Mouse (Mus musculus) MEL (cell line): ENCODE results near the gene Nipal4. TPM values are rescaled to one million over a fixed set of nuclear protein-coding genes. Genes with fewer than 3 reads are reported as not detected.

ENCODE experiments used
- DNase-seq: peaks from one replicate; pipeline ENCODE4 v3.0.0; 2011; ENCODE audit warnings: low read depth, low spot score
- H3K27ac ChIP-seq: 2 replicates; pipeline ENCODE4 v1.5.1; 2012; ENCODE audit warnings: low read depth, mild to moderate bottlenecking, control low read depth, low read length, moderate library complexity; ENCODE audit not compliant: control insufficient read depth
- H3K27me3 ChIP-seq, 2 experiments: fragments of 150-350 bp in 1 of 2; sonication (generic) in 1 of 2; 2 replicates each; pipeline ENCODE4 v1.6.1; 2012; ENCODE audit warnings: low read length in 2 of 2, mild to moderate bottlenecking in 2 of 2, improper control_type of control experiment in 1 of 2, moderate library complexity in 1 of 2; ENCODE audit not compliant: insufficient read depth in 2 of 2, control insufficient read depth in 1 of 2
- H3K36me3 ChIP-seq, 2 experiments: 2 replicates each; pipeline ENCODE4 v1.6.1; 2012 to 2014; ENCODE audit warnings: low read length in 2 of 2, improper control_type of control experiment in 1 of 2, inconsistent platforms in 1 of 2, mild to moderate bottlenecking in 1 of 2; ENCODE audit not compliant: insufficient read depth in 2 of 2, control insufficient read depth in 1 of 2
- H3K4me1 ChIP-seq, 2 experiments: fragments of 150-350 bp in 1 of 2; sonication (generic) in 1 of 2; 2 replicates each; pipeline ENCODE4 v1.6.1; 2012; ENCODE audit warnings: low read length in 2 of 2, improper control_type of control experiment in 1 of 2, mild to moderate bottlenecking in 1 of 2; ENCODE audit not compliant: insufficient read depth in 2 of 2, control insufficient read depth in 1 of 2
- H3K4me3 ChIP-seq, 2 experiments: fragments of 150-350 bp in 1 of 2; sonication (generic) in 1 of 2; 2 replicates each; pipeline ENCODE4 v1.5.1; 2012; ENCODE audit warnings: low read depth in 2 of 2, low read length in 2 of 2, mild to moderate bottlenecking in 2 of 2, moderate library complexity in 2 of 2, control low read depth in 1 of 2, improper control_type of control experiment in 1 of 2; ENCODE audit not compliant: control insufficient read depth in 1 of 2, insufficient read depth in 1 of 2
- H3K79me2 ChIP-seq: 2 replicates; pipeline ENCODE4 v1.6.1; 2012; ENCODE audit warnings: mild to moderate bottlenecking, low read length, moderate library complexity; ENCODE audit not compliant: control insufficient read depth, poor library complexity, insufficient read depth
- H3K9ac ChIP-seq: 2 replicates; pipeline ENCODE4 v1.6.1; 2012; ENCODE audit warnings: low read depth, mild to moderate bottlenecking, control low read depth, low read length, moderate library complexity; ENCODE audit not compliant: control insufficient read depth, poor library complexity, severe bottlenecking
- H3K9me3 ChIP-seq: fragments of 150-350 bp; sonication (generic); replicated peaks from 2 replicates; pipeline ENCODE4 v1.6.1; 2012; ENCODE audit warnings: mild to moderate bottlenecking, low read length, improper control_type of control experiment, moderate library complexity; ENCODE audit not compliant: insufficient read depth
- BHLHE40 ChIP-seq: IDR thresholded peaks from 2 replicates; pipeline ENCODE4 v1.6.1; 2012; ENCODE audit warnings: low read depth, mild to moderate bottlenecking, inconsistent platforms, low read length, improper control_type of control experiment, borderline replicate concordance
- CHD1 ChIP-seq: IDR thresholded peaks from 2 replicates; pipeline ENCODE4 v1.6.1; 2012; ENCODE audit warnings: low read depth, mild to moderate bottlenecking, inconsistent platforms, low read length, improper control_type of control experiment
- E2F4 ChIP-seq: IDR thresholded peaks from 2 replicates; pipeline ENCODE4 v1.6.1; 2011; ENCODE audit warnings: low read depth, low read length, improper control_type of control experiment, borderline replicate concordance
- GATA1 ChIP-seq: IDR thresholded peaks from 2 replicates; pipeline ENCODE4 v1.6.1; 2011; ENCODE audit warnings: low read depth, low read length, improper control_type of control experiment
- JUND ChIP-seq: IDR thresholded peaks from 2 replicates; pipeline ENCODE4 v1.6.1; 2011; ENCODE audit warnings: low read depth, mild to moderate bottlenecking, improper control_type of control experiment, low read length
- KAT2A ChIP-seq: conservative IDR thresholded peaks from 2 replicates; pipeline ENCODE4 v1.6.1; 2012; ENCODE audit warnings: low read depth, low read length, improper control_type of control experiment, inconsistent platforms
- MAX ChIP-seq: IDR thresholded peaks from 2 replicates; pipeline ENCODE4 v1.6.1; 2011; ENCODE audit warnings: low read length, improper control_type of control experiment
- MEF2A ChIP-seq: IDR thresholded peaks from 2 replicates; pipeline ENCODE4 v1.6.1; 2014; ENCODE audit warnings: low read depth, mild to moderate bottlenecking, inconsistent platforms, low read length, improper control_type of control experiment; ENCODE audit not compliant: poor library complexity, insufficient replicate concordance, severe bottlenecking; ENCODE audit errors: extremely low read depth
- POLR2AphosphoS5 ChIP-seq: IDR thresholded peaks from 2 replicates; pipeline ENCODE4 v1.6.1; 2012; ENCODE audit warnings: low read depth, borderline replicate concordance, mild to moderate bottlenecking, inconsistent platforms, low read length, moderate library complexity, mixed read lengths
- TBP ChIP-seq: IDR thresholded peaks from 2 replicates; pipeline ENCODE4 v1.8.0; 2011; ENCODE audit warnings: low read depth, low read length, improper control_type of control experiment
- TCF12 ChIP-seq: IDR thresholded peaks from 2 replicates; pipeline ENCODE4 v1.6.1; 2014; ENCODE audit warnings: low read depth, mild to moderate bottlenecking, inconsistent platforms, low read length, improper control_type of control experiment, moderate library complexity
- USF2 ChIP-seq, 2 experiments: IDR thresholded peaks; 2 replicates each; pipeline ENCODE4 v1.6.1; 2011 to 2012; ENCODE audit warnings: improper control_type of control experiment in 2 of 2, low read length in 2 of 2, borderline replicate concordance in 1 of 2, inconsistent platforms in 1 of 2, low read depth in 1 of 2, mild to moderate bottlenecking in 1 of 2; ENCODE audit not compliant: insufficient read depth in 1 of 2
- ZKSCAN1 ChIP-seq: IDR thresholded peaks from 2 replicates; pipeline ENCODE4 v1.6.1; 2012; ENCODE audit warnings: low read depth, mild to moderate bottlenecking, inconsistent platforms, low read length, improper control_type of control experiment, moderate library complexity
- polyA plus RNA-seq, 2 experiments: library from polyadenylated mRNA; stranded (reverse) in 1 of 2; unstranded in 1 of 2; fragments of >175 nt in 1 of 2; fragments of >200 nt in 1 of 2; gene quantifications; 2 replicates each; pipeline versions ENCODE4 v1.2.1 to v1.2.4; 2012; ENCODE audit warnings: low replicate concordance in 2 of 2, low read depth in 1 of 2; ENCODE audit not compliant: insufficient read length in 2 of 2, insufficient read depth in 1 of 2, missing spikeins in 1 of 2
- total RNA-seq: library from RNA; depleted of rRNA; stranded (reverse); fragments of 300-350 nt; gene quantifications from 2 replicates; pipeline ENCODE4 v1.2.3, GENCODE M21; 2012

The Nipal4 gene
- total and polyA plus RNA-seq, 3 experiments, result not detected

GRCm38 (mm10) chr11:46120084-46120483 is 46.2 kb downstream of the Nipal4 start:
- Histone ChIP-seq H3K27ac (no peak overlapping the region), H3K27me3 (peaks cover 16 to 17% of the 10 kb centered on the region in 2 experiments), H3K9me3 (no peaks in the 10 kb centered on the region), H3K79me2 (no peaks in the 10 kb centered on the region), H3K9ac (no peak overlapping the region), H3K4me1 (no peaks in the 10 kb centered on the region), H3K36me3 (no peaks in the 10 kb centered on the region), H3K4me3 (no peak overlapping the region)
- DNase-seq, result no peak
- TF ChIP-seq MAX (no peak), GATA1 (no peak)

- H3K9ac ChIP-seq, result no peak overlapping the region
- no peaks in the 10 kb centered on the region for H3K79me2 ChIP-seq
- TF ChIP-seq USF2 (IDR thresholded peaks at IDR 0.05; ENCODE audit: borderline replicate concordance in 1 of 2, insufficient read depth in 1 of 2, low read depth in 1 of 2, low read length in 2 of 2) (no peak), JUND (no peak), TBP (no peak), TCF12 (no peak)
- no peak for DNase-seq
- H3K4me1 ChIP-seq, result no peaks in the 10 kb centered on the region
- peaks cover 18 to 19% of the 10 kb centered on the region in 2 experiments for H3K27me3 ChIP-seq
- no peaks in the 10 kb centered on the region for H3K9me3 ChIP-seq
- no peaks in the 10 kb centered on the region for H3K36me3 ChIP-seq
- H3K4me3 ChIP-seq, result no peak overlapping the region
- H3K27ac ChIP-seq, result no peak overlapping the region
Measured at GRCm38 (mm10) chr11:46119624-46120023, 46.7 kb downstream of the Nipal4 start.

DNA sequence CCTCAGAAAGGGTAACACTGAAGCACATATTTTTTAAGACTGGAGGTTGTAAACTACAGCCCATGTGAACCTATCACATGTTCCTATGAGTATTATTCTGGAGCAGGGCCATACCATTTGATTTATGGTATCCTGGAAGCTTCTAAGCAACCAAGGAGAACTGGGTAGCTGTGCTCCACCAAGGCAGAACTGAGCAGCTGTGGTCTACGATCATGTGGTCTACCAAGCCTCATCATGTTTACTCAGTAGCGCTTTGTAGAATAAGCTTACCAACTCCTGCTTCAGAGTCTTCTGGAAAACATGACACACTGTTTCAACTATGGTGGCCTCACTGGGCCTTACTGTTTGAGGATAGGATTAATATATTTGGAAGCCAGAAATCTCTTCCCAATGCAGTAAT is 49.8 kb downstream of the Nipal4 start:
- DNase-seq, result no peak
- H3K27ac ChIP-seq, result no peak overlapping the region

More for the DNA sequence above, 49.8 kb downstream of the Nipal4 start:
- Histone ChIP-seq H3K4me3 (no peak overlapping the region), H3K9me3 (no peaks in the 10 kb centered on the region), H3K4me1 (no peaks in the 10 kb centered on the region), H3K27me3 (peaks cover 16 to 26% of the 10 kb centered on the region in 2 experiments), H3K9ac (no peak overlapping the region), H3K36me3 (no peaks in the 10 kb centered on the region), H3K79me2 (no peaks in the 10 kb centered on the region)
- TF ChIP-seq BHLHE40 (no peak), CHD1 (no peak), MEF2A (no peak), KAT2A (no peak), POLR2AphosphoS5 (no peak), ZKSCAN1 (no peak), E2F4 (no peak)
